Mouse (Mus musculus) heart, adult 9 months (tissue): Measurements from ENCODE around the gene Eng.

Source experiments
- DNase-seq, 2 experiments: peaks; one replicate each; pipeline ENCODE4 v3.0.0; 2022; ENCODE audit warnings: low spot score in 2 of 2

Eng gene

DNA sequence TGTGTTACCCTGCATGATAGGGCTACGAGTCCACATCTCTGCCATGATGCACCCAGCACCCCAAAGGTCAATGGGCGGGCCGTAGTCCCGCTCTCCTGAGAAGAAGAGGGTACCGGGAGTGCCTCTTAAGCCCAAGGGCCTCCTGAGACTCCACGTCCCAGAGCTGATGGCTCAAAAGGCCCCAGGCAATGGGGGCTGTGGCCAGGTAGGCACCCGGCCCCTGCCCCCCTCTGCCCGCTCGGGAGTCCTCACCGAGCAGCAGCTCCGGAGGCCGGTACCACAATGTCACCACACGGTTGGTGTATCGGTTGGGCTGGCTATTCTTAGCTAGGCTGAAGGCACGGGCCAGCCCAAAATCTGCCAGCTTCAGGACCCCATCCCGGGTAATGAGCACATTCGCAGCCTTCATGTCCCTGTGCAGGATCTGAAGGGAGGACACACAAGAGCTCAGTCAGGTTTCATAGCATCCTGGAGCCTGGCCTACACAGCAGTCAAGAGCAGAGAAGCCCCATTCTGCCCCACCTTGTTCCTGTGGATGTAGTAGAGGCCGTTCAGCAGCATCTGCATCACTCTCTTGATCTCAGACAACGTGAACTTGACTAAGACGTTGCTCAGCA, 63.2 kb downstream of the Eng start:
- no peak for DNase-seq

- no peak for DNase-seq
Observed at GRCm38 (mm10) chr2:32710425-32710824, 64.0 kb downstream of the Eng start.

DNA sequence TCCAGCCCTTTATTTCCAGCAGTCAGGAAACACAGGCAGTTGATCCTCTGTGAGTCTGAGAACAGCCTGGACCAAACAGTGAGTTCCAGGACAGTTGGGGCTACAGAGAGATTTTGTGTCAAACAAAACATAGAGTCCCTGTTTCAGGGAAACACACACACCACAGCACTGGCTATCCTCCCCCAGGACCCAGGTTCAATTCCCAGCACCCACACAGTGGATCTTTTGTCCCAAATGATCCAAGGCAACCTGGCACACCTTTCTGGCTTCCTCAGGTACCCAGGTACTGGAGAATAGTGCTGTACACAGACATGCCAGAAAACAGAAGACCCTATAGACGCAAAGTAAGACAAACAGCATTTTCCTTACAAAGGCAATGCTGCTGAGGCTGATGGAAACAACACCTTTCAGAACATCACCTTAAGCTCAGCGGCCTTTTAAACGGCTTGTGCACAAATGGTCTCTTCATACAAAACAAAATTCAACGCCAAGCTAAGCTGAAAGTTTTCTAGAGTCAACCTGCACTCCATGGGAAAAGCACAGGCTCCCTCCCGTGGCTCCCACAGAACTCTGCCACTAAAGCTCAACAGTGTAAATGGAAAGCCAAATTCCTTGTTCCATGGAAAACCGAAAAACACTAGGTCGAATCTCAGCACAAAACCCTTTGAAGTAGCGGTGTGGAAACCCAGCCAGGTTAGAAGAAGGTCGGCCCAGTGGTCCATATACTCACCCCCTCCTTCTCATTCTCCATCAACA, 65.1 kb downstream of the Eng start:
- DNase-seq, result no peak

DNA sequence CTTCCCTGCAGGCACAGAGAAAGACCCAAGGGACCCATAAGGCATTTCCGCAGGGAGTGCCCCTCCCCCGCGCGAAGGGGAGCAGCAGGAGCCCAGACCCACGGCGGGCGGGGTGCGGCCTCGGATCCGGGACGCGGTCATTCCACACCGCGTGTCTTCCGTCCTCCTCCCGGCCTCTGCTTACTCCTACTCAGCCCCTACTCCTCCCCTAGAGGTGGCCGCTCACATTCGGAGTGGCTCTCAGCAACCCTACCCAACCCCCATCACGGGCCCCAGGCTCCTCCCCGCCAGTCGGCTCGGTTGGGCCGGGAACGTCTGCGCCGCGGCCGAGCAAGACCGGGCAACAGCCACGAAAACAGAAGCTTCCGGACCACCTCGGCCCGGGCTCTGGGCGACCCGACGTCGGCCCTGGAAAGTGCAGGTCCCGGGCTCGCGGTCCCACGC, 65.7 kb downstream of the Eng start:
- peak; percentile 80 to 83 for DNase-seq

GRCm38 (mm10) chr2:32712586-32712933, 66.2 kb downstream of the Eng start:
- DNase-seq, result peak; percentile 93 to 94

- peak; percentile 91 to 95 for DNase-seq
Observed at GRCm38 (mm10) chr2:32712934-32713817, 66.8 kb downstream of the Eng start, which contains the start of gene Cdk9. TSS of gene Cdk9 (minus strand) at chr2:32713076.

- DNase-seq, result no peak
Observed at GRCm38 (mm10) chr2:32714117-32714986, 68.0 kb downstream of the Eng start.

- peak; percentile 63 to 71 for DNase-seq
Observed at GRCm38 (mm10) chr2:32714987-32715425, 68.6 kb downstream of the Eng start.

DNA sequence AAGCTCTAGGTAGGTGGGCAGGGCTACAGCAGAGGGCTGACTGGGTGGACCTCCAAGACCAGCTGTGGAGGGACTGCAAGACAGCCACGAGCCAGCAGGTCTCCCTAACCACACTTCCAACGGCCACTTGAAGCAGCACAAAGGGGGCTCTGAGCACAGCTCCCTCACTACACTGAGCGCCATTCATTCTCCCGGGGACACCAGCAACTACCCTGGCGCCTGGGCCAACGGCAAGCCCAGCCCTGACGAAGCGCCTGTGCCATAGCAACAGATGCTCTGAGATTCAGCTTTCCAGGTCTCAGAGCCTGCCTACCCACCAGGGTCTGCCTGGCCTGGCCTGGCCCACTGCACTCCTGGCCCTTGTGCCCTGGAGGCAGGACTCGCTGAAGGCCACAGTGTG, 72.4 kb downstream of the Eng start:
- DNase-seq, result no peak

- no peak for DNase-seq
Observed at GRCm38 (mm10) chr2:32720053-32720452, 73.7 kb downstream of the Eng start.

- no peak for DNase-seq
Observed at GRCm38 (mm10) chr2:32720681-32721229, 74.4 kb downstream of the Eng start, which contains the start of gene Sh2d3c. TSS of gene Sh2d3c (plus strand) at chr2:32721055.

DNA sequence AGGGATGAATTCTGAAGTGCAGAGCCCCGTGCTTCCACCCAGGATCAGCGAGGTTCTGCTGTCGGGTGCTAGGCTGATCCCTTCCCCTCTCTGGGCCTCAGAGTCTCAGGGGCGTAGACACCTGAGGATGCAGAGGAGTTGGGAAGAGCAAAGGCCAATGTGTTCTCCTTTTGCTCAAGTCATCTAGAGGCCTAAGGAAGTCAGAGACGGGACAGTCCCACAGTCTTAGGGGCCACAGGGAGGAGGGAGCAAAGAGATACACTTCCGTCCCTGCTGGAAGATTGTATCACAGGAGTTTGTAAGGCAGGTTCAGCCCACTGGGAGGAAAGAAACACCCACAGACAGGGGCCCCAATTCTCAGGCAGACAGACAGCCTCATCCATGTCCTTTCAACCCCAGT, 75.7 kb downstream of the Eng start:
- DNase-seq, result no peak

DNA sequence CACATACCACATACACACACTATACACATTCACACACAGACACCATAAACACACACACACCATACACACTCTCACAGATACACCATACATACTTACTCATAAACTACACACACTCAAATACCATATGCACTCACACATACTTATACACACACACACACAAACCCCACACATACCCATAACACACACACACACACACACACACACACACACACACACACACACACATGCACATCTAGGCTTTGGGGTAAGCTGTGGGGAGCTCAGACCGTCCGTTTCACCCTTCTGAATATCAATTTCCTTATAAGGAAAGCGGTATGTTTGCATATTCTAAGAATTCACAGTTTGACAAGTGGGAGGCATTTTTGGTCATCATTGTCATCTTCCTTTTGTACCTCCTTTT, 76.2 kb downstream of the Eng start:
- DNase-seq, result no peak

- no peak for DNase-seq
Observed at GRCm38 (mm10) chr2:32724149-32724548, 77.8 kb downstream of the Eng start.

GRCm38 (mm10) chr2:32724832-32725790, 78.7 kb downstream of the Eng start:
- DNase-seq, result no peak

GRCm38 (mm10) chr2:32727435-32727834, 81.0 kb downstream of the Eng start:
- DNase-seq, result peak; percentile 98

- DNase-seq, result peak; percentile 74 to 91
Observed at GRCm38 (mm10) chr2:32728463-32728862, 82.1 kb downstream of the Eng start.

- DNase-seq, result no peak
Observed at GRCm38 (mm10) chr2:32729547-32729946, 83.2 kb downstream of the Eng start.

DNA sequence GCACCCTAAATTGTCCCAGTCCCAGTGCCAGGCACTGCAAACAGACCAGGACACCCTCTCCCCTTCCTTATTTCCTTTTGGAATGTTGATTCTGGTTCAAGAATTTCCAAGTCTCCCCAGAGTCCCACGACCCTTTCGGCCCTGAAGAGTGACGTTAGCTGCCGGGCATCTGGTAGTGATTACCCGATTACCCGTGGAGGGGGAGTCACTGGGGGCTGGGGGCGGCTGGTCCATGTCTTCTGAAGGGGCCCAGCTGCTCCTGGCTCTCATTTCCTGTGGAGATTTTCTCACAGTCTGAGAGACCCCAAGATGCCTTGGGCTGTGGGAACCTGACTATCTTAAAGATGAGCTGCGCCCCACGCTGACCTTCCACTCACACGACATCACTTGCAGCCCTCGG, 84.5 kb downstream of the Eng start:
- DNase-seq, result peak in 1 of 2 experiments; percentile 31

DNA sequence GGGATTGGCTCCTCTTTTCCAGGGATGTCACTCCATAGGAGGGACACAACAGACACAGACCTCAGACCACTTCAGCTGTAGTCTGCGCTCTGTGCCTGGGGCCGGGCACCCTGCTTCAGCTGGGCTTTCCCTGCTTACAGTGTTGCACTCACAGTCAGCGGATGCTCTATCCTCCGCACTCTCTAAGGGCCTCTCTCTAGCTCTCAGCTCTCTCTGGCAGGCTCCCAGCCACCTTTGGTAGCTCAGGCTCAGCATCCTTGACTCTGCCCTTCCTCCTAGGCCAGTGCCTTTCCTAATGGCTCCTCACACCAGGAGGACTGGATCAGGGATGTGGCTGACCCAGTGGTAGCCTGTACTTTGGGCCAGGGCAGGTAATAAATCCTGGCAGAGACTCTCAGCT, 85.5 kb downstream of the Eng start:
- DNase-seq, result no peak
